Mouse (Mus musculus) kidney, adult 2 months (tissue): ENCODE results near the gene Lpcat4. TPM values are rescaled to one million over a fixed set of nuclear protein-coding genes. Genes with fewer than 3 reads are reported as not detected.

Experiments used
- DNase-seq: peaks from one replicate; pipeline ENCODE4 v3.0.0; 2021
- H3K27ac ChIP-seq: fragments of 200-500 bp; 2 replicates; pipeline ENCODE4 v1.5.1; 2012; ENCODE audit warnings: low read depth, low read length, control low read depth, inconsistent platforms; ENCODE audit not compliant: insufficient read depth
- H3K27me3 ChIP-seq: fragments of 200-500 bp; replicated peaks from 2 replicates; pipeline ENCODE4 v1.6.1; 2012; ENCODE audit warnings: mild to moderate bottlenecking, moderate library complexity, low read length, inconsistent platforms; ENCODE audit not compliant: control insufficient read depth, insufficient read depth
- H3K36me3 ChIP-seq: fragments of 200-500 bp; 2 replicates; pipeline ENCODE4 v1.6.1; 2012; ENCODE audit warnings: mild to moderate bottlenecking, moderate library complexity, low read length, inconsistent platforms; ENCODE audit not compliant: control insufficient read depth, insufficient read depth
- H3K4me1 ChIP-seq: fragments of 200-500 bp; 2 replicates; pipeline ENCODE4 v1.6.1; 2011; ENCODE audit warnings: low read length; ENCODE audit not compliant: control insufficient read depth, insufficient read depth
- H3K4me3 ChIP-seq: fragments of 200-500 bp; 2 replicates; pipeline ENCODE4 v1.5.1; 2011; ENCODE audit warnings: mild to moderate bottlenecking, low read depth, low read length, control low read depth; ENCODE audit not compliant: insufficient read depth
- CTCF ChIP-seq: fragments of 200-500 bp; conservative IDR thresholded peaks from 2 replicates; pipeline ENCODE4 v1.5.1; 2011; ENCODE audit warnings: low read depth, mild to moderate bottlenecking, control low read depth, low read length, moderate library complexity, mixed read lengths; ENCODE audit not compliant: insufficient read depth, insufficient read length
- POLR2A ChIP-seq: fragments of 200-500 bp; IDR thresholded peaks from one replicate; pipeline ENCODE4 v1.6.1; 2011; ENCODE audit warnings: low read depth, low read length, control low read depth
- WGBS: fragments of 180-500 bp; shearing (Covaris S2); methylation state at CpG from one replicate; pipeline ENCODE4 v1.1.7; 2018; 5-methylcytosine and 5-hydroxymethylcytosine counted together
- polyA plus RNA-seq: library from polyadenylated mRNA; depleted of rRNA; stranded (reverse); fragments of >200 nt; gene quantifications from 2 replicates; pipeline ENCODE4 v1.2.3, GENCODE M21; 2012

Lpcat4 gene
- polyA plus RNA-seq, 1 experiment, result 22.5 TPM

GRCm38 (mm10) chr2:112220880-112221279 lies 18.4 kb upstream of the Lpcat4 start:
- WGBS, result 78% methylated on average over 5 of the region's 5 CpGs
- Histone ChIP-seq H3K4me3 (no peak overlapping the region), H3K4me1 (no peaks in the 10 kb centered on the region), H3K27ac (no peak overlapping the region), H3K27me3 (no peaks in the 10 kb centered on the region; the same call in 1 of the 2 replicates), H3K36me3 (no peaks in the 10 kb centered on the region)
- no peak for DNase-seq
- TF ChIP-seq CTCF (no peak), POLR2A (no peak)

DNA sequence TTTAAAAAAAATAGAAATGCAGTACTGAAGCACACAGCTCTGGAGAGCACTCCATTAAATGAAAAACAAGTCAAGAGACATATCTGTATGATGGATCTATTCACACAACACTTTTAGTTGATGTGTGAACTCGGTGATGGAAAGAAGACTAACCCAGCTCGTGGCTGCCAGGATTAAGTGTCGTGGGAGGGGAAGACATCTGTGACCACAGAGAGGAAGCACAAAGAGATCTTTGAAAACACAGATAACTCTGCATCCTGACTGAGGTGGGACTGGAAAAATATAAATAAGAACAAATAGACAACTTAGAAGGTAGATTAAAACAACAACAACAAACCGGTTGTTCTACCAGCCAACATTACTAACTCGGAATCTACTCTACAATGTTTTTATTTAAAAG lies 16.7 kb upstream of the Lpcat4 start:
- 59% methylated on average over 5 of the region's 5 CpGs for whole genome bisulfite sequencing
- no peak overlapping the region for H3K27ac ChIP-seq

GRCm38 (mm10) chr2:112224356-112224755 lies 14.9 kb upstream of the Lpcat4 start:
- Histone ChIP-seq H3K4me3 (no peak overlapping the region), H3K27me3 (no peaks in the 10 kb centered on the region), H3K27ac (no peak overlapping the region), H3K4me1 (no peaks in the 10 kb centered on the region), H3K36me3 (no peaks in the 10 kb centered on the region)
- WGBS, result 64% methylated on average over 4 of the region's 4 CpGs
- DNase-seq, result no peak
- TF ChIP-seq POLR2A (no peak), CTCF (no peak)

More for the DNA sequence above, 16.7 kb upstream of the Lpcat4 start:
- Histone ChIP-seq H3K4me3 (no peak overlapping the region), H3K27me3 (no peaks in the 10 kb centered on the region), H3K36me3 (no peaks in the 10 kb centered on the region), H3K4me1 (no peaks in the 10 kb centered on the region)
- TF ChIP-seq CTCF, result no peak
- no peak for TF ChIP-seq POLR2A
- DNase-seq, result no peak

GRCm38 (mm10) chr2:112232623-112233022 lies 6.6 kb upstream of the Lpcat4 start:
- no peak for TF ChIP-seq POLR2A
- no peak for TF ChIP-seq CTCF
- Histone ChIP-seq H3K36me3 (no peaks in the 10 kb centered on the region), H3K27me3 (no peaks in the 10 kb centered on the region), H3K4me3 (no peak overlapping the region), H3K27ac (no peak overlapping the region), H3K4me1 (no peaks in the 10 kb centered on the region)
- WGBS, result 72% methylated on average over 1 of the region's 1 CpGs
- no peak for DNase-seq

GRCm38 (mm10) chr2:112236620-112237019 lies 2.6 kb upstream of the Lpcat4 start:
- Histone ChIP-seq H3K4me3 (no peak overlapping the region), H3K4me1 (no peaks in the 10 kb centered on the region), H3K36me3 (no peaks in the 10 kb centered on the region), H3K27me3 (no peaks in the 10 kb centered on the region), H3K27ac (no peak overlapping the region)
- TF ChIP-seq CTCF (no peak), POLR2A (no peak)
- WGBS, result 62% methylated on average over 2 of the region's 2 CpGs
- DNase-seq, result no peak

- no peaks in the 10 kb centered on the region for H3K4me1 ChIP-seq
- DNase-seq, result no peak
- no peak overlapping the region for H3K27ac ChIP-seq
- WGBS, result 20% methylated on average over 4 of the region's 4 CpGs
- H3K36me3 ChIP-seq, result no peaks in the 10 kb centered on the region
- H3K4me3 ChIP-seq, result no peak overlapping the region
- H3K27me3 ChIP-seq, result no peaks in the 10 kb centered on the region
- TF ChIP-seq POLR2A (no peak), CTCF (no peak)
These were observed 1.3 kb upstream of the Lpcat4 start for GRCm38 (mm10) chr2:112238006-112238405.

GRCm38 (mm10) chr2:112239935-112240721 lies 860 bp downstream of the Lpcat4 start:
- no peaks in the 10 kb centered on the region for H3K4me1 ChIP-seq
- 2% methylated on average over 27 of the region's 28 CpGs for WGBS
- no peaks in the 10 kb centered on the region for H3K36me3 ChIP-seq
- DNase-seq, result peak; percentile 16
- H3K27me3 ChIP-seq, result no peaks in the 10 kb centered on the region
- no peak overlapping the region for H3K27ac ChIP-seq
- peak overlapping the region; percentile 81 for H3K4me3 ChIP-seq
- TF ChIP-seq POLR2A, result no peak
- no peak for TF ChIP-seq CTCF
